Mouse (Mus musculus) bone marrow macrophage, adult 2 months (primary cell): Measurements from ENCODE around the gene Sirt2.

Experiments used
- CTCF ChIP-seq: IDR thresholded peaks from 2 replicates; pipeline ENCODE4 v1.5.1; 2012; ENCODE audit warnings: low read depth, mild to moderate bottlenecking, low read length, moderate library complexity
- POLR2A ChIP-seq: IDR thresholded peaks from 2 replicates; pipeline ENCODE4 v1.6.1; 2012; ENCODE audit warnings: mild to moderate bottlenecking, low read depth, low read length, borderline replicate concordance

DNA sequence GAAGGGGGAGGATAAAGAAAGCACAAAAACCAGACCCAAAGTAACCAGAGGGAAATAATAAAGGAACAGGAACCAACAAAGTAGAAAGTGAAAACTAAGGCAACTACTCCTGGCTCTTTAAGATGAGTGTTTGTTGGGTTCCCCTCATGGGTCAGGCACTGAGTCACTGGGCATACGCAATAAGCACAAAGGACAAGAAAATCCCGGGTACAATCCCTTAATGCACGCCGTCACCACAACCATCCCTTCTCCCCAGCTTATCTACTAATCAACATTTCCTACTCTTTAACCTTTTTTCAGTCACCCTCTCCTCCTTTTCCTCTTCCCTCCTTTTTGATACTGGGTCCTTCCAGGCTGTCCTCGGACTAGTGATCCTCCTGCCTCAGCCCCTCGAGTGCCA, 1.3 kb upstream of the Sirt2 start:
- TF ChIP-seq CTCF (no peak), POLR2A (no peak)
